Mouse (Mus musculus) limb, embryonic 14.5 days (tissue): ENCODE measurements at regions not wholly inside any gene's neighbourhood (a gene's known extent, or its start where the extent isn't known, plus 50 kb on each side); places are given as distances from the start of the nearest gene placed in this dataset.

Source experiments
- ATAC-seq: fragments of 200-750 bp; cut with Nextera tagmentation; 2 replicates; pipeline ENCODE4 v1.8.0; 2017; ENCODE audit warnings: low read depth, moderate number of reproducible peaks, moderate TSS enrichment; ENCODE audit not compliant: low FRiP score
- DNase-seq: peaks from one replicate; pipeline ENCODE4 v3.0.0-alpha.2; 2015; ENCODE audit warnings: low spot score
- H3K27ac ChIP-seq: fragments of 300-500 bp; sonication (generic); replicated peaks from 2 replicates; pipeline ENCODE4 v1.5.1; 2014; ENCODE audit warnings: low read depth, mild to moderate bottlenecking, low read length, moderate library complexity, mixed read lengths
- H3K27me3 ChIP-seq: fragments of 300-500 bp; sonication (generic); 2 replicates; pipeline ENCODE4 v1.6.1; 2014; ENCODE audit warnings: low read length, mixed read lengths; ENCODE audit not compliant: control insufficient read depth, insufficient read depth
- H3K36me3 ChIP-seq: fragments of 300-500 bp; sonication (generic); 2 replicates; pipeline ENCODE4 v1.6.1; 2014; ENCODE audit warnings: mild to moderate bottlenecking, low read length, moderate library complexity, mixed read lengths; ENCODE audit not compliant: control insufficient read depth, insufficient read depth
- H3K4me1 ChIP-seq: fragments of 300-500 bp; sonication (generic); 2 replicates; pipeline ENCODE4 v1.6.1; 2014; ENCODE audit warnings: antibody characterized with exemption, low read length, mixed read lengths; ENCODE audit not compliant: control insufficient read depth, insufficient read depth
- H3K4me2 ChIP-seq: fragments of 300-500 bp; sonication (generic); replicated peaks from 2 replicates; pipeline ENCODE4 v1.6.1; 2014; ENCODE audit warnings: low read depth, mild to moderate bottlenecking, low read length, moderate library complexity; ENCODE audit not compliant: severe bottlenecking
- H3K4me3 ChIP-seq: fragments of 300-500 bp; sonication (generic); replicated peaks from 2 replicates; pipeline ENCODE4 v1.5.1; 2014; ENCODE audit warnings: low read length
- H3K9ac ChIP-seq: fragments of 300-500 bp; sonication (generic); 2 replicates; pipeline ENCODE4 v1.6.1; 2014; ENCODE audit warnings: mild to moderate bottlenecking, low read depth, low read length, moderate library complexity; ENCODE audit not compliant: severe bottlenecking
- H3K9me3 ChIP-seq: fragments of 300-500 bp; sonication (generic); 2 replicates; pipeline ENCODE4 v1.6.1; 2016; ENCODE audit warnings: low read length; ENCODE audit not compliant: control insufficient read depth
- POLR2A ChIP-seq: fragments of 200-500 bp; IDR thresholded peaks from 2 replicates; pipeline ENCODE4 v1.8.0; 2012; ENCODE audit warnings: inconsistent platforms, mild to moderate bottlenecking, moderate library complexity, borderline replicate concordance; ENCODE audit not compliant: insufficient read depth, insufficient read length; ENCODE audit errors: extremely low read depth
- WGBS: fragments of 180-500 bp; shearing (Covaris S2); extraction: QIAGEN DNeasy Blood & Tissue Kit; methylation state at CpG from one replicate; pipeline ENCODE4 v1.1.7; 2014; 5-methylcytosine and 5-hydroxymethylcytosine counted together

GRCm38 (mm10) chr14:105015278-105015677 is 161.8 kb downstream of the Rbm26 start:
- Histone ChIP-seq H3K4me3 (no peak overlapping the region), H3K9me3 (no peaks in the 10 kb centered on the region), H3K36me3 (no peaks in the 10 kb centered on the region), H3K27me3 (no peaks in the 10 kb centered on the region), H3K4me1 (no peaks in the 10 kb centered on the region), H3K4me2 (no peak overlapping the region), H3K9ac (no peak overlapping the region), H3K27ac (no peak overlapping the region)
- no peak for TF ChIP-seq POLR2A
- 84% methylated on average over 2 of the region's 2 CpGs for WGBS
- no peak for DNase-seq
- ATAC-seq, result no peak

GRCm38 (mm10) chr14:105010742-105011141 is 166.4 kb downstream of the Rbm26 start:
- H3K4me2 ChIP-seq, result no peak overlapping the region
- H3K36me3 ChIP-seq, result no peaks in the 10 kb centered on the region
- no peak overlapping the region for H3K9ac ChIP-seq
- H3K27me3 ChIP-seq, result no peaks in the 10 kb centered on the region
- H3K4me1 ChIP-seq, result no peaks in the 10 kb centered on the region
- H3K4me3 ChIP-seq, result no peak overlapping the region
- DNase-seq (no peak), ATAC-seq (no peak)
- TF ChIP-seq POLR2A, result no peak
- no peak overlapping the region for H3K27ac ChIP-seq
- no peaks in the 10 kb centered on the region for H3K9me3 ChIP-seq

GRCm38 (mm10) chr14:105008331-105008730 is 168.8 kb downstream of the Rbm26 start:
- Histone ChIP-seq H3K27ac (no peak overlapping the region), H3K27me3 (no peaks in the 10 kb centered on the region), H3K4me1 (no peaks in the 10 kb centered on the region), H3K36me3 (no peaks in the 10 kb centered on the region), H3K9me3 (no peaks in the 10 kb centered on the region), H3K9ac (no peak overlapping the region), H3K4me2 (no peak overlapping the region), H3K4me3 (no peak overlapping the region)
- WGBS, result 60% methylated on average over 2 of the region's 2 CpGs
- DNase-seq (no peak), ATAC-seq (no peak)
- no peak for TF ChIP-seq POLR2A

GRCm38 (mm10) chr14:104994066-104994465 is 183.1 kb downstream of the Rbm26 start:
- no peaks in the 10 kb centered on the region for H3K27me3 ChIP-seq
- DNase-seq, result no peak
- 81% methylated on average over 3 of the region's 3 CpGs for WGBS
- TF ChIP-seq POLR2A, result no peak
- ATAC-seq, result no peak
- no peaks in the 10 kb centered on the region for H3K36me3 ChIP-seq
- H3K27ac ChIP-seq, result no peak overlapping the region
- no peaks in the 10 kb centered on the region for H3K9me3 ChIP-seq
- no peak overlapping the region for H3K4me2 ChIP-seq
- H3K9ac ChIP-seq, result no peak overlapping the region
- no peak overlapping the region for H3K4me3 ChIP-seq
- H3K4me1 ChIP-seq, result no peaks in the 10 kb centered on the region

- Histone ChIP-seq H3K4me3 (no peak overlapping the region), H3K4me2 (no peak overlapping the region), H3K36me3 (no peaks in the 10 kb centered on the region), H3K9ac (no peak overlapping the region), H3K27ac (no peak overlapping the region), H3K9me3 (no peaks in the 10 kb centered on the region), H3K4me1 (no peaks in the 10 kb centered on the region), H3K27me3 (no peaks in the 10 kb centered on the region)
- TF ChIP-seq POLR2A, result no peak
- 61% methylated on average over 1 of the region's 1 CpGs for WGBS
- ATAC-seq, result no peak
- DNase-seq, result peak; percentile 73
Measured at GRCm38 (mm10) chr14:104966046-104966445, 211.1 kb downstream of the Rbm26 start.

- TF ChIP-seq POLR2A, result no peak
- Histone ChIP-seq H3K36me3 (no peaks in the 10 kb centered on the region), H3K9me3 (no peaks in the 10 kb centered on the region), H3K9ac (no peak overlapping the region), H3K27ac (no peak overlapping the region), H3K27me3 (no peaks in the 10 kb centered on the region), H3K4me3 (no peak overlapping the region), H3K4me2 (no peak overlapping the region), H3K4me1 (no peaks in the 10 kb centered on the region)
- ATAC-seq, result no peak
- WGBS, result 92% methylated on average over 5 of the region's 5 CpGs
- no peak for DNase-seq
Measured at GRCm38 (mm10) chr14:104943450-104943849, 233.7 kb downstream of the Rbm26 start.
